Mouse (Mus musculus) megakaryocyte, embryonic 14.5 days (primary cell): ENCODE data around the gene Cox6a1.

Source experiments
- FLI1 ChIP-seq: IDR thresholded peaks from 2 replicates; pipeline ENCODE4 v1.6.1; 2012; ENCODE audit warnings: low read length, inconsistent platforms, mixed read lengths
- GATA1 ChIP-seq: IDR thresholded peaks from 3 replicates; pipeline ENCODE4 v1.6.1; 2012; ENCODE audit warnings: mixed read lengths, low read length, inconsistent platforms, borderline replicate concordance

- TF ChIP-seq GATA1 (no peak), FLI1 (no peak)
Observed at GRCm38 (mm10) chr5:115333626-115334025, 15.2 kb downstream of the Cox6a1 start.
